ENCODE assay signal across 12 mouse cellular contexts in genomic region chr19:6914540-6914939, GRCm38 (mm10). TPM values are rescaled to one million over a fixed set of nuclear protein-coding genes. Genes with fewer than 3 reads are reported as not detected.
"Had no signal": no experiment of that assay in that cellular context is flagged by ENCODE, and none has a peak within 500 bp of the region (broad histone marks: within the 10 kb centered on the region; RNA-seq: fewer than 3 reads in every experiment).

No protein-coding gene starts in this region.

- DNase-seq: kidney, adult 8-10 months; kidney, postnatal 36 days; lung, adult 2 months; lung, postnatal 14 days; midbrain, embryonic 14.5 days; right cerebral cortex, postnatal 14 days; spleen, adult 18-20 months; thymus, adult 18-20 months had no signal

RNA-seq across cellular contexts. Expression of gene Catsperz, which starts 10.6 kb away (rescaled TPM):
- total RNA-seq: liver, adult 2 months; megakaryocyte-erythroid progenitor cell, adult 5-6 weeks had no signal
- polyA plus RNA-seq: liver, adult 2 months; midbrain, embryonic 11.5 days had no signal

RNA-seq across cellular contexts. Expression of gene Kcnk4, which starts 19.8 kb away (rescaled TPM):
- total RNA-seq: liver, adult 2 months; megakaryocyte progenitor cell, adult 5-6 weeks; megakaryocyte-erythroid progenitor cell, adult 5-6 weeks had no signal
- polyA plus RNA-seq: midbrain, embryonic 11.5 days had no signal
